Mouse (Mus musculus): ENCODE results near the gene Slc25a21.

DNA sequence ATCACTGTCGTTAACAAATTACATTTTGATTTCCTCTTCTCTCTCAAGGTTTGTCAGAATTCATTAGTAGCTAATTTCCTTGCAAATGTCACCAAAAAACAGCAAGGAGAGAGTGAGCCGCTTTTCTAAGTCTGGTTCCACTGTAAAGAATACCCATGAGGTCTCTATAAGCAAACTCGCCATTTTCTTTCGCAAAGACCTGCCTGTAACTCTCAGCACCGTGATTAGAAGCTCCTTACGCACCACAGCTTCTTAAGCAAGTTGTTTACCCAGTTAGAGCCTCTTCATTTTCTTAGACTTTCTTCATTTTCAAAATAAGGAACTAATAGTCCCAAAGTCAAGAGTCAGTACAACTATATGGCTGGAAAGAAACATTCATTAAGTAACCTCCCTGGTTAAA lies 496.3 kb downstream of the Slc25a21 start:
- TF ChIP-seq ZNF384 (IDR thresholded peaks at IDR 0.05; ENCODE audit: low read depth, low read length) (no peak), MAFK (IDR thresholded peaks at IDR 0.05; ENCODE audit: insufficient read depth, low read depth, low read length) (no peak)
